Mouse (Mus musculus): ENCODE results near the gene Lsamp.

- TF ChIP-seq CTCF (IDR thresholded peaks at IDR 0.05; ENCODE audit: extremely low read depth, insufficient read depth, insufficient read length, insufficient replicate concordance) (no peak), POLR2A (IDR thresholded peaks at IDR 0.05; ENCODE audit: low read depth, low read length) (no peak)
These were observed 1780.1 kb downstream of the Lsamp start for GRCm38 (mm10) chr16:41764285-41764684.
